Mouse (Mus musculus): Measurements from ENCODE around the gene Pla1a.
"Not testable (repeated sequence)": the region's sequence is repeated elsewhere in the genome, so short reads cannot be mapped to it uniquely, and the experiment has no call there.

The Pla1a gene

GRCm38 (mm10) chr16:38458600-38459280 lies 25.8 kb upstream of the Pla1a start:
- no peak for DNase-seq (ENCODE audit: low spot score)

- no peak for DNase-seq (ENCODE audit: low spot score)
Observed at GRCm38 (mm10) chr16:38456812-38457567, 24.0 kb upstream of the Pla1a start.

GRCm38 (mm10) chr16:38455511-38456418 lies 22.8 kb upstream of the Pla1a start, which contains the start of gene Cd80:
Cd80 (plus strand) TSS chr16:38455561.
- DNase-seq (ENCODE audit: low spot score), result no peak

DNA sequence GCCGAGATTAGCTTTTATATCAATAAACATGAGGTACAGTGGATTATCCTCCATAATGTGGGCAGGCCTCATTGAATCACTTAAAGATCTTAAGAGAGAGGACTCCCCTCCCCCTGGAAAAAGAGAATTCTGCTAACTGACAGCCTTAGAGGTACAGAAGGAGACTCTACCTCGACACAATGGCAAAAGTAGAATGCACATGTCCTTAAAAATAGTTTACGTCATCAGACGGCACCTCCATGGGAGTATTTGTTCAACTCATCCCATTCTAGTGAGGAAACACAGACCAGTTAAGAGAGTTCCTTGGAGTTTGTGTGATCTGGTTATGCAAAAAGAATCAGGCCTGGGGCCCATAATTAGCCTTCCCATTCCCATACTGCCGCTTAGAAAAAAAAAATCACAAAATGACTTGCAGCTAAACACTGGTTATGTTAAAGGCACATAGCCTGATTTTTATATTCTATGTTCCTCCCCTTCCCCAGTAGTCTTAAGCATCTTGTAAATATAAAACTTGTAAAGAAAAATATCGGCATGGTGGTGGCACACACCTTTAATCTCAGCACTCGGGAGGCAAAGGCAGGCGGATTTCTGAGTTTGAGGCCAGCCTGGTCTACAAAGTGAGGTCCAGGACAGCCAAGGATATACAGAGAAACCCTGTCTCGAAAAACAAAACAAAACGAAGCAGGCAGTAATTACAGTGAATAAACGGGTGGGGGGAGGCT lies 21.7 kb upstream of the Pla1a start:
- no peak for DNase-seq (ENCODE audit: low spot score)

GRCm38 (mm10) chr16:38453952-38454351 lies 21.0 kb upstream of the Pla1a start:
- DNase-seq (ENCODE audit: low spot score), result no peak

GRCm38 (mm10) chr16:38453203-38453553 lies 20.2 kb upstream of the Pla1a start:
- no peak for DNase-seq (ENCODE audit: low spot score)

- DNase-seq (ENCODE audit: low spot score), result peak; percentile 91
Observed at GRCm38 (mm10) chr16:38452442-38453202, 19.7 kb upstream of the Pla1a start, which contains the start of gene Adprh. Adprh (minus strand) TSS chr16:38452703.

- DNase-seq (ENCODE audit: low spot score), result peak; percentile 16
Observed at GRCm38 (mm10) chr16:38451421-38452205, 18.7 kb upstream of the Pla1a start.

- DNase-seq (ENCODE audit: low spot score), result no peak
Observed at GRCm38 (mm10) chr16:38450707-38451106, 17.8 kb upstream of the Pla1a start.

DNA sequence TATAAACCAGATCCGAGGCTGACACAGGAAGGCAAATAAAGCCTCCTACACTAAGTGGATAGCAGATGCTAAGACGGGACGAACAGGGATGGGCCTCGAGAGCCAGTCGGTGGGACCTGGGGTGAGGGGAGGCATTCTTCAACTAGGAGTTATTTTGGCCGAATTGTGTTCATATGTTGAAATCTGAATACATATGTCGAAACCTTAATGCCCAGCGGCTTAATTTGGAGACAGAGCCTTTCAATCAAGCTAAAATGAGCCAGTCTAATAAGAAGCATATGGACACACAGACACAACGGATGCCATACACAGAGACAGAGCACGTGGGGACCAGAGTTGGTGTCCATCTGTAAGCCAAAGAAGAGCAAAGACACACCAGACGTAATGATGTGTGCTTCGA lies 15.5 kb upstream of the Pla1a start:
- no peak for DNase-seq (ENCODE audit: low spot score)

DNA sequence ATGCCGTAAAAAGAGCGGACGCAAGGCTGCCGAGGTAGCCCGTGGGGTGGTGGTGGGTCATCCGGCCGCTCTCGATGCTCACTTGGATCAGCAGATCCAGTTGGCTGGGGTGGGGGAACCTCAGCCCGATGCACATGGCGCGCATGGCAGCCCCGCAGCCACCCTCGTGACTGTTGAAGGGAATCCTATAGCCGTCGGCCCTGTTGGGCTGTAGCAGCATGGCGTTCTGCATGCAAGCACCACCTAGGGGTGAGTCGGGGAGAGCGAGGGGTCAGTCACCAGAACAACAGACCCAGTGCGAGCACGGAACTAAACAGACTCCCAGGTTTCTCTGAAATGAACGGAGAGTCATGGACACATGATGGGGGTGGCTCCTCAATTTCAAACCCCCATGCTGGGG lies 14.4 kb upstream of the Pla1a start:
- no peak for DNase-seq (ENCODE audit: low spot score)

DNA sequence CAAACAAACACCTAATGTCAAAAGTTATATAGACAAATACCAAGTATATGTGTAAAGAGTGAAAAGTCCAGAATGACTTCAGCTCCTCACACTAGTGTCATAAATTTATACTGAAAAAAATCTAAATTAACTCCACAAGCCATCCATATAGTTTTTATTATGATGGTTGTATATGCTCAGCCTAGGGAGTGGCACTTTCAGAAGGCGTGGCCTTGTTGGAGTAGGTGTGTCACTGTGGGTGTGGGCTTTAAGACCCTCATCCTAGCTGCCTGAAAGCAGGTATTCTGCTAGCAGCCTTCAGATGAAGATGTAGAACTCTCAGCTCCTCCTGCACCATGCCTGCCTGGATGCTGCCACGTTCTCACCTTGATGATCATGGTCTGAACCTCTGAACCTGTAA lies 13.2 kb upstream of the Pla1a start:
- DNase-seq (ENCODE audit: low spot score), result not testable (repeated sequence)

DNA sequence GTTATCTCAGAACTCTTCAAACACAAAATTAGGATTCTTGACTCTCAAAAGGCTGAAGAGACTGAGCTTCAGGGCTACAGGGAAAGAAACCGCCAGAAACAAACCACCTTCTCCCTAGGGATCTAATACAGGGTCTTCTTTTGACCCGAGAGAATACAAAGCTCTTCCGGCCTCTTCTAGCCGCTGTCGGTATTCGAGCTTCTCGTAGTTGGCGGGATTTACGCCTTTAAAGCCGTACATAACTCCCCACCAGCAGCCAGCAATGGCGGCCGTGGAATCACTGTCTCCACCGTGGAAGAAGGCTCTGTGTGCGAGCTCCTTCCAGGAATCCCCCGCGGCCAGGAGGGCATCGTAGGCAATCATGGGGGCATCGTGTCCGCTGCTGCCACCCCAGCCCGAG lies 12.6 kb upstream of the Pla1a start:
- no peak for DNase-seq (ENCODE audit: low spot score)

GRCm38 (mm10) chr16:38445046-38445445 lies 12.1 kb upstream of the Pla1a start:
- DNase-seq (ENCODE audit: low spot score), result no peak

DNA sequence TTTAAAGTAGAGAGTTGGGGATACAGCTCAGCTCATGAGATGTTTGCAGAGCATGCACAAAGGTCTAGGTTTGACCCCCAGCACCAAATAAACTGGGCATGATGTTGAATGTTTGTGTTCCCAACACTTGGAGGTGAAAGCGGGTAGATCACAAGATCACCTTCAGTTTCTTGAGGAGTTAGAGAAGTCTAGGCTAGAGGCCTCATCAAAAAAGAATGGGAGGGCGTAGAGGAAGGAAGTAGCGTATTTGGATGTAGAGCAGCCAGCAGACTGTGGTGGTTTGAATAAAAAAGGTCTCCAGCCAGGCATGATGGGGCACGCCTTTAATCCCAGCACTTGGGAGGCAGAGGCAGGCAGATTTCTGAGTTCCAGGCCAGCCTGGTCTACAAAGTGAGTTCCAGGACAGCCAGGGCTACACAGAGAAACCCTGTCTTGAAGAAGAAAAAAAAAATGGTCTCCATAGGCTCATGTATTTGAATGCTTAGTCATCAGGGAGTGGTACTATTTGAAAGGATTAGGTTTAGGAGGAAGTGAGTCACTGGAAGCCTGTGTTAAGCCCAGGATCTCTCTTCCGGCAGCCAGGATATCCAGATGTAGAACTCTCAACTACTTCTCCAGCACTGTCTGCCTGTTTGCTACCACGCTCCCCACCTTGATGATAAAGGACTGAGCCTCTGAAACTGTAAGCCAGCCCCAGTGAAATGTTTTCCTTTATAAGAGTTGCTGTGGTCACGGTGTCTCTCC lies 10.9 kb upstream of the Pla1a start:
- DNase-seq (ENCODE audit: low spot score), result no peak

GRCm38 (mm10) chr16:38442216-38442615 lies 9.3 kb upstream of the Pla1a start:
- DNase-seq (ENCODE audit: low spot score), result no peak

GRCm38 (mm10) chr16:38441611-38442010 lies 8.7 kb upstream of the Pla1a start:
- DNase-seq (ENCODE audit: low spot score), result no peak

- DNase-seq (ENCODE audit: low spot score), result no peak
Observed at GRCm38 (mm10) chr16:38440403-38440802, 7.5 kb upstream of the Pla1a start.

- no peak for DNase-seq (ENCODE audit: low spot score)
Observed at GRCm38 (mm10) chr16:38439190-38439589, 6.2 kb upstream of the Pla1a start.

Measured in urinary bladder, postnatal 25 days (tissue).